Comparison of ENCODE assay signal across 7 mouse cellular contexts in the genomic region with DNA sequence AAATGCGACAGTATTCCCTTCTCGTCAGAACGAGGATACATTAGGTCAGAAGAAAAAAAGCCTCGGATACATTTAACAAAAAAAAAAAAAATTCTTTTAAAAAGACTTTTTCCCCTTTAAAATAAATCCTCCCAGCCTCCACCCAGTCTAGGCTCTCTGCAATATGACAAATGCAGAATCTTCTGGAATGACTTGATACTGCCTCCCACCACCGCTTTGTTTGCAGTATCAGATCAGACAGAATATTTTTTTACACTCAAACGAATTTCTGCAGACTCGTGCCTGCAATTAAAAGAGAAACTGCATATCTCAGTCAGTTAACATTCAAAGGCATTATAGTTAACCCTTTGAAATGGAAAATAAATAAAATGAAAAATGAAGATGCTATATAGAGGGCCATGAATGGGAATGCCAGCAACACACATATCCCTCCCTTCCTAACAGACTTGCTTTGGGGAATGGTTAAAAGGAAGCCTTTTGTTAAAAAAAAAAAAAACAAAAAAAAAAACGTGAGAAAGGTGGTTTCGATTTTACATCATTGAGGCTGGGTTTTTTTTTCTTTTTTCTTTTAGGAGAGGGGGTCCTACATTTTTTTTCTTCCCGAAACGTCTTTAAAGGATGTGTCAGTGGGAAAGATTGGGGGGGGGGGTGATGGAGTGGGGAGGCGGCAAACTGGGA. TPM values are rescaled to one million over a fixed set of nuclear protein-coding genes. Genes with fewer than 3 reads are reported as not detected.
DNase-seq lines count a peak whose midpoint lies in the region; ATAC-seq and TF ChIP-seq lines count a peak whose summit lies in the region.

No protein-coding gene starts in this region.

- no peak for TF ChIP-seq EP300 in lung, postnatal 0 days (IDR thresholded peaks at IDR 0.05)

- intact Hi-C loops in left cerebral cortex, postnatal 14 days (cut with DNase I), result loop anchor here (2.0 kb wide), 1 partner anchor 29 kb away; no protein-coding TSS in a partner anchor

- H3K4me1 ChIP-seq in lung, postnatal 0 days (ENCODE audit: insufficient read depth, low read depth, low read length), result peaks cover 4% of the 10 kb centered on the region; the same call in 1 of the 2 replicates
- peaks cover 31% of the 10 kb centered on the region for H3K4me1 ChIP-seq in forebrain, embryonic 10.5 days
- peaks cover 28% of the 10 kb centered on the region for H3K4me1 ChIP-seq in limb, embryonic 13.5 days
- H3K4me1 ChIP-seq in stomach, embryonic 14.5 days (ENCODE audit: control insufficient read depth, insufficient read depth, low read length), result 0 out of 2 replicates have a peak, but pooled peaks cover 3% of the 10 kb centered on the region

- no peak for TF ChIP-seq CTCF in lung, postnatal 0 days (IDR thresholded peaks at IDR 0.05)

- 6% methylated on average over 12 of the region's 12 CpGs for WGBS in lung, postnatal 0 days
- 22% methylated on average over 12 of the region's 12 CpGs for WGBS in forebrain, embryonic 10.5 days
- 16% methylated on average over 11 of the region's 12 CpGs for WGBS in limb, embryonic 13.5 days
- 6% methylated on average over 12 of the region's 12 CpGs for WGBS in stomach, embryonic 14.5 days

- H3K27me3 ChIP-seq in lung, postnatal 0 days (replicated peaks; ENCODE audit: insufficient read depth, low read length), result no peaks in the 10 kb centered on the region
- no peaks in the 10 kb centered on the region for H3K27me3 ChIP-seq in forebrain, embryonic 10.5 days (ENCODE audit: poor library complexity, severe bottlenecking)
- H3K27me3 ChIP-seq in limb, embryonic 13.5 days, result no peaks in the 10 kb centered on the region
- no peaks in the 10 kb centered on the region for H3K27me3 ChIP-seq in stomach, embryonic 14.5 days (ENCODE audit: control insufficient read depth, insufficient read depth, low read length)

- no peak for DNase-seq in lung, postnatal 0 days (ENCODE audit: low spot score)
- no peak for DNase-seq in lung, postnatal 14 days
- no peak for DNase-seq in forebrain, embryonic 10.5 days (ENCODE audit: extremely low spot score, low spot score)
- no peak for DNase-seq in layer of hippocampus, adult 11-12 months (ENCODE audit: low spot score)
- DNase-seq in left cerebral cortex, postnatal 14 days (ENCODE audit: low spot score in 2 of 2), result no peak

- peak overlapping the region; percentile 96 for H3K27ac ChIP-seq in lung, postnatal 0 days (ENCODE audit: low read length)
- peak overlapping the region; percentile 96 for H3K27ac ChIP-seq in forebrain, embryonic 10.5 days
- peak overlapping the region; percentile 95 for H3K27ac ChIP-seq in limb, embryonic 13.5 days
- H3K27ac ChIP-seq in stomach, embryonic 14.5 days (ENCODE audit: low read length), result peak overlapping the region; percentile 97

- no peak for ATAC-seq in lung, postnatal 0 days
- no peak for ATAC-seq in limb, embryonic 13.5 days (ENCODE audit: low FRiP score, low read depth)
- no peak for ATAC-seq in stomach, embryonic 14.5 days (ENCODE audit: insufficient number of reproducible peaks, insufficient read depth, low FRiP score, low read depth)

- H3K4me3 ChIP-seq in lung, postnatal 0 days (ENCODE audit: low read depth, low read length), result peak overlapping the region; percentile 93
- peak overlapping the region; percentile 97 for H3K4me3 ChIP-seq in forebrain, embryonic 10.5 days
- peak overlapping the region; percentile 92 for H3K4me3 ChIP-seq in limb, embryonic 13.5 days
- peak overlapping the region; percentile 57 for H3K4me3 ChIP-seq in stomach, embryonic 14.5 days (ENCODE audit: low read depth, low read length)

- no peaks in the 10 kb centered on the region for H3K9me3 ChIP-seq in lung, postnatal 0 days (ENCODE audit: low read length)
- no peaks in the 10 kb centered on the region for H3K9me3 ChIP-seq in forebrain, embryonic 10.5 days
- H3K9me3 ChIP-seq in limb, embryonic 13.5 days, result no peaks in the 10 kb centered on the region
- H3K9me3 ChIP-seq in stomach, embryonic 14.5 days (ENCODE audit: control insufficient read depth, low read depth, low read length), result no peaks in the 10 kb centered on the region

- peak overlapping the region; percentile 77 for H3K4me2 ChIP-seq in lung, postnatal 0 days (replicated peaks; ENCODE audit: low read depth, low read length)
- peak overlapping the region; percentile 69 for H3K4me2 ChIP-seq in limb, embryonic 13.5 days (replicated peaks)
- peak overlapping the region; percentile 67 for H3K4me2 ChIP-seq in stomach, embryonic 14.5 days (replicated peaks; ENCODE audit: low read depth, low read length)

- peaks cover 15% of the 10 kb centered on the region; the same call in 1 of the 2 replicates for H3K36me3 ChIP-seq in lung, postnatal 0 days (ENCODE audit: insufficient read depth, low read length)
- peaks cover 44% of the 10 kb centered on the region for H3K36me3 ChIP-seq in forebrain, embryonic 10.5 days (replicated peaks)
- H3K36me3 ChIP-seq in limb, embryonic 13.5 days, result peaks cover 35% of the 10 kb centered on the region
- H3K36me3 ChIP-seq in stomach, embryonic 14.5 days (ENCODE audit: control insufficient read depth, insufficient read depth, low read length), result peaks cover 33% of the 10 kb centered on the region

- peak overlapping the region; percentile 66 for H3K9ac ChIP-seq in lung, postnatal 0 days (replicated peaks; ENCODE audit: low read depth)
- H3K9ac ChIP-seq in limb, embryonic 13.5 days, result peak overlapping the region; percentile 88
- H3K9ac ChIP-seq in stomach, embryonic 14.5 days (replicated peaks; ENCODE audit: low read depth, low read length), result peak overlapping the region; percentile 50

RNA-seq across cellular contexts. Expression of gene Ywhag, which starts 1.1 kb away (rescaled TPM):
- polyA plus RNA-seq in lung, postnatal 0 days (2015; fragmentation: Nextera tagmentation; extraction: Ambion mirVana), result 75.5 and 87.5 TPM in 2 replicates
- 264 and 283 TPM in 2 replicates for polyA plus RNA-seq in forebrain, embryonic 10.5 days (2016; fragmentation: Nextera tagmentation; extraction: Ambion mirVana)
- polyA plus RNA-seq in limb, embryonic 13.5 days (2015; fragmentation: Nextera tagmentation; extraction: Ambion mirVana), result 155 and 168 TPM in 2 replicates
- 99.4 and 101 TPM in 2 replicates for polyA plus RNA-seq in stomach, embryonic 14.5 days (2014; fragmentation: Nextera tagmentation; extraction: Ambion mirVana)
- total RNA-seq in left cerebral cortex, postnatal 14 days (2021), result 1,000 to 10,000 TPM; 1,469 to 1,528 TPM

RNA-seq across cellular contexts. Expression of gene Ssc4d, which starts 41.0 kb away (rescaled TPM):
- polyA plus RNA-seq in lung, postnatal 0 days (2015; fragmentation: Nextera tagmentation; extraction: Ambion mirVana), result 1.8 and 2.5 TPM in 2 replicates
- 1.7 and 1.9 TPM in 2 replicates for polyA plus RNA-seq in forebrain, embryonic 10.5 days (2016; fragmentation: Nextera tagmentation; extraction: Ambion mirVana)
- 4.4 and 4.5 TPM in 2 replicates for polyA plus RNA-seq in limb, embryonic 13.5 days (2015; fragmentation: Nextera tagmentation; extraction: Ambion mirVana)
- 1.9 and 2.2 TPM in 2 replicates for polyA plus RNA-seq in stomach, embryonic 14.5 days (2014; fragmentation: Nextera tagmentation; extraction: Ambion mirVana)
- total RNA-seq in left cerebral cortex, postnatal 14 days (2021), result 1 to 10 TPM; 1.4 to 1.5 TPM

RNA-seq across cellular contexts. Expression of gene Hspb1, which starts 45.6 kb away (rescaled TPM):
- polyA plus RNA-seq in lung, postnatal 0 days (2015; fragmentation: Nextera tagmentation; extraction: Ambion mirVana), result 198 and 248 TPM in 2 replicates
- polyA plus RNA-seq in forebrain, embryonic 10.5 days (2016; fragmentation: Nextera tagmentation; extraction: Ambion mirVana), result 7.2 and 7.6 TPM in 2 replicates
- 134 and 150 TPM in 2 replicates for polyA plus RNA-seq in limb, embryonic 13.5 days (2015; fragmentation: Nextera tagmentation; extraction: Ambion mirVana)
- polyA plus RNA-seq in stomach, embryonic 14.5 days (2014; fragmentation: Nextera tagmentation; extraction: Ambion mirVana), result 221 and 237 TPM in 2 replicates
- 1 to 10 TPM; 6.9 to 9.4 TPM for total RNA-seq in left cerebral cortex, postnatal 14 days (2021)

RNA-seq across cellular contexts. Expression of gene Zp3, which starts 46.5 kb away (rescaled TPM):
- polyA plus RNA-seq in lung, postnatal 0 days (2015; fragmentation: Nextera tagmentation; extraction: Ambion mirVana), result 0.24 and 0.35 TPM in 2 replicates
- polyA plus RNA-seq in forebrain, embryonic 10.5 days (2016; fragmentation: Nextera tagmentation; extraction: Ambion mirVana), result 0.12 TPM in 1 of 2 replicates, not detected in the other
- polyA plus RNA-seq in limb, embryonic 13.5 days (2015; fragmentation: Nextera tagmentation; extraction: Ambion mirVana), result 0.22 and 0.47 TPM in 2 replicates
- not detected in 2 replicates for polyA plus RNA-seq in stomach, embryonic 14.5 days (2014; fragmentation: Nextera tagmentation; extraction: Ambion mirVana)
- not detected for total RNA-seq in left cerebral cortex, postnatal 14 days (2021)

Comparison
In these comparisons a context has a peak if more than half of its experiments do, and no peak if none do; other contexts are left out.
1. RNA of gene Hspb1, which starts 45.6 kb away (polyA plus RNA-seq): 198 to 248 TPM in lung, postnatal 0 days, 221 to 237 TPM in stomach, embryonic 14.5 days and 134 to 150 TPM in limb, embryonic 13.5 days; 7.2 to 7.6 TPM in forebrain, embryonic 10.5 days; every median in the first group is over 10 times any median in the second.
2. Peak in every context shown above with its lines, with median percentiles within 50 percentile points of each other: H3K27ac ChIP-seq, H3K4me2 ChIP-seq, H3K4me3 ChIP-seq and H3K9ac ChIP-seq.